Mouse (Mus musculus) lung, postnatal 0 days (tissue): ENCODE results near the gene Adh5. TPM values are rescaled to one million over a fixed set of nuclear protein-coding genes. Genes with fewer than 3 reads are reported as not detected.

ENCODE experiments used
- ATAC-seq: fragments of 200-750 bp; cut with Nextera tagmentation; 2 replicates; pipeline ENCODE4 v1.8.0; 2017; ENCODE audit warnings: moderate library complexity
- DNase-seq: peaks from one replicate; pipeline ENCODE4 v3.0.0-alpha.2; 2016; ENCODE audit warnings: low spot score
- H3K27ac ChIP-seq: fragments of 300-500 bp; sonication (generic); 2 replicates; pipeline ENCODE4 v1.5.1; 2014; ENCODE audit warnings: antibody characterized with exemption, mild to moderate bottlenecking, low read length, mixed read lengths
- H3K27me3 ChIP-seq: fragments of 300-500 bp; sonication (generic); replicated peaks from 2 replicates; pipeline ENCODE4 v1.6.1; 2014; ENCODE audit warnings: low read length, mixed read lengths; ENCODE audit not compliant: insufficient read depth
- H3K36me3 ChIP-seq: fragments of 300-500 bp; sonication (generic); 2 replicates; pipeline ENCODE4 v1.6.1; 2014; ENCODE audit warnings: low read length, mixed read lengths; ENCODE audit not compliant: insufficient read depth
- H3K4me1 ChIP-seq: fragments of 300-500 bp; sonication (generic); 2 replicates; pipeline ENCODE4 v1.6.1; 2014; ENCODE audit warnings: antibody characterized with exemption, low read depth, low read length, mixed read lengths; ENCODE audit not compliant: insufficient read depth
- H3K4me2 ChIP-seq: fragments of 300-500 bp; sonication (generic); replicated peaks from 2 replicates; pipeline ENCODE4 v1.6.1; 2014; ENCODE audit warnings: low read depth, mild to moderate bottlenecking, low read length, moderate library complexity, mixed read lengths
- H3K4me3 ChIP-seq: fragments of 300-500 bp; sonication (generic); 2 replicates; pipeline ENCODE4 v1.5.1; 2014; ENCODE audit warnings: low read depth, low read length
- H3K9ac ChIP-seq: fragments of 300-500 bp; sonication (generic); replicated peaks from 2 replicates; pipeline ENCODE4 v1.6.1; 2014; ENCODE audit warnings: low read depth, mild to moderate bottlenecking
- H3K9me3 ChIP-seq: fragments of 300-500 bp; sonication (generic); 2 replicates; pipeline ENCODE4 v1.6.1; 2016; ENCODE audit warnings: low read length, mixed read lengths
- CTCF ChIP-seq: IDR thresholded peaks from 2 replicates; pipeline ENCODE4 v1.5.1; 2016; ENCODE audit warnings: antibody characterized with exemption, mild to moderate bottlenecking
- EP300 ChIP-seq: IDR thresholded peaks from 2 replicates; pipeline ENCODE4 v1.6.1; 2016; ENCODE audit warnings: antibody characterized with exemption, mild to moderate bottlenecking, control low read depth
- WGBS: fragments of 180-500 bp; shearing (Covaris S2); extraction: QIAGEN DNeasy Blood & Tissue Kit; methylation state at CpG from one replicate; pipeline ENCODE4 v1.1.7; 2014; 5-methylcytosine and 5-hydroxymethylcytosine counted together
- polyA plus RNA-seq: library from polyadenylated mRNA; unstranded; fragments of >200 nt; fragmentation: Nextera tagmentation; extraction: Ambion mirVana; gene quantifications from 2 replicates; pipeline ENCODE4 v1.2.1, GENCODE M21; 2015

The Adh5 gene
- polyA plus RNA-seq, 1 experiment from 2014 or later: 116 TPM

GRCm38 (mm10) chr3:138483240-138483639, 40.3 kb downstream of the Adh5 start:
- H3K4me3 ChIP-seq: no peak overlapping the region
- no peak overlapping the region for H3K9ac ChIP-seq
- DNase-seq: no peak
- TF ChIP-seq EP300 (no peak), CTCF (no peak)
- ATAC-seq: no peak
- H3K36me3 ChIP-seq: peaks cover 9% of the 10 kb centered on the region; the same call in 1 of the 2 replicates
- no peaks in the 10 kb centered on the region; the same call in 1 of the 2 replicates for H3K4me1 ChIP-seq
- 55% methylated on average over 2 of the region's 2 CpGs for WGBS
- H3K9me3 ChIP-seq: no peaks in the 10 kb centered on the region
- H3K27ac ChIP-seq: no peak overlapping the region
- H3K27me3 ChIP-seq: no peaks in the 10 kb centered on the region
- H3K4me2 ChIP-seq: no peak overlapping the region

GRCm38 (mm10) chr3:138488584-138489326, 45.9 kb downstream of the Adh5 start:
- H3K27ac ChIP-seq: peak overlapping the region; percentile 85
- peak overlapping the region; percentile 70 for H3K9ac ChIP-seq
- H3K27me3 ChIP-seq: no peaks in the 10 kb centered on the region
- DNase-seq (peak; percentile 40), ATAC-seq (peak; percentile 55)
- under 1% methylated on average over 45 of the region's 61 CpGs for WGBS
- peak overlapping the region; percentile 94 for H3K4me3 ChIP-seq
- H3K4me2 ChIP-seq: peak overlapping the region; percentile 73
- no peaks in the 10 kb centered on the region for H3K36me3 ChIP-seq
- H3K9me3 ChIP-seq: no peaks in the 10 kb centered on the region
- peaks cover 3% of the 10 kb centered on the region; the same call in 1 of the 2 replicates for H3K4me1 ChIP-seq
- TF ChIP-seq CTCF: no peak
- no peak for TF ChIP-seq EP300

GRCm38 (mm10) chr3:138489327-138490033, 46.6 kb downstream of the Adh5 start, which contains the start of gene Metap1:
Gene Metap1, minus strand, starts transcription at chr3:138489515.
- ATAC-seq: peak; percentile 99
- DNase-seq: peak; percentile 97
- WGBS: under 1% methylated on average over 32 of the region's 65 CpGs

GRCm38 (mm10) chr3:138490034-138490337, 47.1 kb downstream of the Adh5 start:
- no peak for ATAC-seq
- 15% methylated on average over 6 of the region's 6 CpGs for WGBS
- Histone ChIP-seq H3K36me3 (no peaks in the 10 kb centered on the region), H3K4me3 (peak overlapping the region; percentile 94), H3K27ac (no peak overlapping the region), H3K9ac (peak overlapping the region; percentile 10; the same call in 1 of the 2 replicates), H3K4me1 (peaks cover 3% of the 10 kb centered on the region; the same call in 1 of the 2 replicates), H3K27me3 (no peaks in the 10 kb centered on the region), H3K4me2 (peak overlapping the region; percentile 73), H3K9me3 (no peaks in the 10 kb centered on the region)
- no peak for TF ChIP-seq CTCF
- no peak for TF ChIP-seq EP300
- DNase-seq: no peak

More at GRCm38 (mm10) chr3:138489327-138490033, 46.6 kb downstream of the Adh5 start, which contains the start of gene Metap1:
- Histone ChIP-seq H3K27ac (peak within 1 kb of the TSS; percentile 85), H3K4me2 (peak within 1 kb of the TSS; percentile 73), H3K9me3 (no peaks in the 10 kb centered on the region), H3K4me3 (peak within 1 kb of the TSS; percentile 94), H3K27me3 (no peaks in the 10 kb centered on the region), H3K4me1 (peaks cover 3% of the 10 kb centered on the region; the same call in 1 of the 2 replicates), H3K9ac (peak within 1 kb of the TSS; percentile 70), H3K36me3 (no peaks in the 10 kb centered on the region)
- TF ChIP-seq EP300 (no peak), CTCF (peak; percentile 38)

GRCm38 (mm10) chr3:138493668-138494067, 50.8 kb downstream of the Adh5 start:
- Histone ChIP-seq H3K27me3 (no peaks in the 10 kb centered on the region), H3K4me3 (no peak overlapping the region), H3K4me1 (peaks cover under 1% of the 10 kb centered on the region; the same call in 1 of the 2 replicates), H3K27ac (no peak overlapping the region), H3K9ac (no peak overlapping the region), H3K4me2 (no peak overlapping the region), H3K36me3 (no peaks in the 10 kb centered on the region), H3K9me3 (no peaks in the 10 kb centered on the region)
- 78% methylated on average over 3 of the region's 3 CpGs for WGBS
- TF ChIP-seq EP300: no peak
- peak; percentile 12; the same call in 1 of the 2 replicates for TF ChIP-seq CTCF
- ATAC-seq (no peak), DNase-seq (no peak)

- H3K4me3 ChIP-seq: no peak overlapping the region
- no peaks in the 10 kb centered on the region for H3K9me3 ChIP-seq
- no peaks in the 10 kb centered on the region for H3K4me1 ChIP-seq
- no peak overlapping the region for H3K27ac ChIP-seq
- TF ChIP-seq CTCF (no peak), EP300 (no peak)
- H3K9ac ChIP-seq: no peak overlapping the region
- no peaks in the 10 kb centered on the region for H3K36me3 ChIP-seq
- no peak for DNase-seq
- no peaks in the 10 kb centered on the region for H3K27me3 ChIP-seq
- ATAC-seq: no peak
- no peak overlapping the region for H3K4me2 ChIP-seq
- WGBS: 30% methylated on average over 1 of the region's 1 CpGs
Measured at GRCm38 (mm10) chr3:138494565-138494964, 51.7 kb downstream of the Adh5 start.
